Mouse (Mus musculus) midbrain, embryonic 16.5 days (tissue): ENCODE results near the gene Pde4a. TPM values are rescaled to one million over a fixed set of nuclear protein-coding genes. Genes with fewer than 3 reads are reported as not detected.
"Not testable (repeated sequence)": the region's sequence is repeated elsewhere in the genome, so short reads cannot be mapped to it uniquely, and the experiment has no call there.

Source experiments
- ATAC-seq: fragments of 200-750 bp; cut with Nextera tagmentation; 2 replicates; pipeline ENCODE4 v1.8.0; 2017; ENCODE audit warnings: moderate TSS enrichment
- H3K27ac ChIP-seq: fragments of 300-500 bp; sonication (generic); 2 replicates; pipeline ENCODE4 v1.5.1; 2014; ENCODE audit warnings: mild to moderate bottlenecking, low read length, mixed read lengths
- H3K27me3 ChIP-seq: fragments of 300-500 bp; sonication (generic); 2 replicates; pipeline ENCODE4 v1.6.1; 2014; ENCODE audit warnings: low read depth, low read length, mixed read lengths; ENCODE audit not compliant: control insufficient read depth, insufficient read depth
- H3K36me3 ChIP-seq: fragments of 300-500 bp; sonication (generic); 2 replicates; pipeline ENCODE4 v1.6.1; 2014; ENCODE audit warnings: mild to moderate bottlenecking, low read length, moderate library complexity, mixed read lengths; ENCODE audit not compliant: control insufficient read depth, insufficient read depth
- H3K4me1 ChIP-seq: fragments of 300-500 bp; sonication (generic); 2 replicates; pipeline ENCODE4 v1.6.1; 2014; ENCODE audit warnings: mild to moderate bottlenecking, low read length, mixed read lengths; ENCODE audit not compliant: control insufficient read depth, insufficient read depth
- H3K4me2 ChIP-seq: fragments of 300-500 bp; sonication (generic); 2 replicates; pipeline ENCODE4 v1.6.1; 2014; ENCODE audit warnings: mild to moderate bottlenecking, low read length, mixed read lengths
- H3K4me3 ChIP-seq: fragments of 300-500 bp; sonication (generic); 2 replicates; pipeline ENCODE4 v1.5.1; 2014; ENCODE audit warnings: low read depth, mild to moderate bottlenecking, low read length, moderate library complexity, mixed read lengths
- H3K9ac ChIP-seq: fragments of 300-500 bp; sonication (generic); 2 replicates; pipeline ENCODE4 v1.6.1; 2014; ENCODE audit warnings: low read depth, low read length, mixed read lengths
- H3K9me3 ChIP-seq: fragments of 300-500 bp; sonication (generic); replicated peaks from 2 replicates; pipeline ENCODE4 v1.6.1; 2014; ENCODE audit warnings: mild to moderate bottlenecking, low read length, mixed read lengths; ENCODE audit not compliant: control insufficient read depth, poor library complexity, severe bottlenecking
- WGBS: fragments of 180-500 bp; shearing (Covaris S2); extraction: QIAGEN DNeasy Blood & Tissue Kit; methylation state at CpG from one replicate; pipeline ENCODE4 v1.1.7; 2014; 5-methylcytosine and 5-hydroxymethylcytosine counted together
- polyA plus RNA-seq: library from polyadenylated mRNA; unstranded; fragments of >200 nt; fragmentation: Nextera tagmentation; extraction: Ambion mirVana; gene quantifications from 2 replicates; pipeline ENCODE4 v1.2.1, GENCODE M21; 2015

Gene Pde4a
- polyA plus RNA-seq, 1 experiment from 2014 or later = 49.3 TPM

DNA sequence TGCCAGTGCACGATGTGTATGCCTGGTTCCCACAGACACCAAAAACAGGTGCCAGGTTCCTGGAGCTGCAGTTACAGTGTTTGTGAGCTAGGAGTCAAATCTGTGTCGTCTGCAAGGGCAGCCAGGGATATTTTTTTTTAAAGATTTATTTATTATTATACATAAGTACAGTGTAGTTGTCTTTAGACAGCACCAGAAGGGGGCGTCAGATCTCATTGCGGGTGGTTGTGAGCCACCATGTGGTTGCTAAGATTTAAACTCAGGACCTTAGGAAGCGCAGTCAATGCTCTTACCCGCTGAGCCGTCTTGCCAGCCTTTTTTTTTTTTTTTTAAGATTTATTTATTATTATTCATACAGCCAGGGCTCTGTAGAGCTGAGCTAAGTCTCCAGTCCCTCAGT, 24.4 kb downstream of the Pde4a start:
- ATAC-seq = no peak
- H3K4me3 ChIP-seq = no peak overlapping the region
- no peaks in the 10 kb centered on the region for H3K9me3 ChIP-seq
- 39% methylated on average over 7 of the region's 7 CpGs for WGBS
- H3K27me3 ChIP-seq = peaks cover under 1% of the 10 kb centered on the region; the same call in 1 of the 2 replicates
- no peaks in the 10 kb centered on the region for H3K4me1 ChIP-seq
- no peak overlapping the region for H3K9ac ChIP-seq
- no peaks in the 10 kb centered on the region for H3K36me3 ChIP-seq
- no peak overlapping the region for H3K27ac ChIP-seq
- H3K4me2 ChIP-seq = no peak overlapping the region

DNA sequence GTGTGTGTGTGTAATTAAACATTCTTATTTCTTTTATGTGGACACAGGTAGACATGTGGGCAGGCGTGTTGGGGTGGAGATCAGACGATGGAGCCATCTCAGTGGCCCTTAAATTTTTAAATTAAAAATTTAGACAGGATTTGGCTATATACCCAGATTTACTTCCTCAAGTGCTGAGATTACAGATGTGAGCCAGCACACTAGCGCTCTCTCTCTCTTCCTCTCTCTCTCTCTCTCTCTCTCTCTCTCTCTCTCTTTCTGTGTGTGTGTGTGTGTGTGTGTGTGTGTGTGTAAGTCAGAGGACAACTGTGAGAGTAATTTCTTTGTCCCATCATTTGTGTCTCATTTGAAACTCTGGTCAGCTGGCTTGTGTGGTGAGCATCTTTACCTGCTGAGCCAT, 25.2 kb downstream of the Pde4a start:
- Histone ChIP-seq H3K9ac (no peak overlapping the region), H3K36me3 (no peaks in the 10 kb centered on the region), H3K27me3 (no peaks in the 10 kb centered on the region), H3K4me3 (no peak overlapping the region), H3K27ac (no peak overlapping the region), H3K4me2 (no peak overlapping the region), H3K4me1 (peaks cover under 1% of the 10 kb centered on the region; the same call in 1 of the 2 replicates), H3K9me3 (no peaks in the 10 kb centered on the region)
- no peak for ATAC-seq
- 60% methylated on average over 3 of the region's 3 CpGs for WGBS

DNA sequence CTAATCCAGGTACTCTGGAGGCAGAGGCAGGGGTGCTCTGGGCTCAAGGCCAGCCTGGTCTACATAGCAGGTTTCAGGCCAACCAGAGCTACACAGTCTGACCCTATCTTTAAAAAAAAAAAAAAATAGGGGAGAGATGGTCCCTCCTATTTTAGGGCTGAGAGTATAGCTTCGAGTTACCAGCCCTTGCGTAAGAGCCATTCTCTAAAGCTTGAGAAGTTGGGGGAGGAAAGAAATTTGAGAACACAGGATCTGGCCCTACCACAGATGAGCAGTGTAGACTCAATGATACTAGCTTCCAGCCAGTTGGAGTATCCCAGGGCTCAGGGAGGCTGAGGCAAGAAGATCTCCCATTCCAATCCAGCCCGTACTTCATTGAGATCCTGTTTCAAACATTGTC, 28.3 kb downstream of the Pde4a start:
- Histone ChIP-seq H3K36me3 (no peaks in the 10 kb centered on the region), H3K4me3 (no peak overlapping the region), H3K9me3 (no peaks in the 10 kb centered on the region), H3K27ac (no peak overlapping the region), H3K4me1 (peaks cover 13% of the 10 kb centered on the region), H3K27me3 (no peaks in the 10 kb centered on the region), H3K4me2 (no peak overlapping the region), H3K9ac (no peak overlapping the region)
- 93% methylated on average over 3 of the region's 3 CpGs for WGBS
- ATAC-seq = no peak

DNA sequence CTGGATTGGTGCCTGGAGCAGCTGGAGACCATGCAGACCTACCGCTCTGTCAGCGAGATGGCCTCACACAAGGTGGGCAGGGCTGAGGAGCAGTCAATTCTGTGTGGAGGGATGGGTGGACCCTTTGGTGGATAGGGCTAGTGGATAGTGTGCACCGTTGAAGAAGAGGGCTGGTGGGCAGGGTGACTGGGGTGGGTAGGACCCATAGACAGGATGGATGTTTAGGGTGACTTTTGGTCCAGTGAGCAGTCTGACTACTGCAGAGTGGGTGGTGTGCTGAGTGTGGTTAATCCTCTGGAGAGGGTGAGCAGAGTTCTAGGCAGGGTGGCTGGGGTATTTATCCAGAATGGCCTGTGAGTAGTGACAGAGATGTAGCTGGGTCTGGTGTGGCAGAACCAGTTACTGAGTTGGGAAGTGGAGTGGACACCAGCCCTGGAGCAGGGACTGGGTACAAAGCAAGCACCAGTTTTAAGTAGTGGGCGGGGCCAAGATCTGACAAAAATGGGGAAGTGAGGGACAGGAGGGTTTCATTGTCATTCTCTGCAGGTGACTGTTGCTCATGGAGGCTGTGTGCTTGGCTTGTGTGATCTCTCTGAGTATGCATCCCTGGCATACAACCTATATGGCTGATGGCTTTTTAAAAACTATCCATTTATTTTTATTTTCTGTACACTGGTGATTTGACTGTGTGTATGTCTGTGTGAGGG, 29.4 kb downstream of the Pde4a start:
- Histone ChIP-seq H3K27me3 (no peaks in the 10 kb centered on the region), H3K4me3 (no peak overlapping the region), H3K4me2 (no peak overlapping the region), H3K9me3 (no peaks in the 10 kb centered on the region), H3K27ac (no peak overlapping the region), H3K36me3 (no peaks in the 10 kb centered on the region), H3K4me1 (peaks cover 14% of the 10 kb centered on the region), H3K9ac (no peak overlapping the region)
- WGBS = 69% methylated on average over 4 of the region's 4 CpGs
- no peak for ATAC-seq

DNA sequence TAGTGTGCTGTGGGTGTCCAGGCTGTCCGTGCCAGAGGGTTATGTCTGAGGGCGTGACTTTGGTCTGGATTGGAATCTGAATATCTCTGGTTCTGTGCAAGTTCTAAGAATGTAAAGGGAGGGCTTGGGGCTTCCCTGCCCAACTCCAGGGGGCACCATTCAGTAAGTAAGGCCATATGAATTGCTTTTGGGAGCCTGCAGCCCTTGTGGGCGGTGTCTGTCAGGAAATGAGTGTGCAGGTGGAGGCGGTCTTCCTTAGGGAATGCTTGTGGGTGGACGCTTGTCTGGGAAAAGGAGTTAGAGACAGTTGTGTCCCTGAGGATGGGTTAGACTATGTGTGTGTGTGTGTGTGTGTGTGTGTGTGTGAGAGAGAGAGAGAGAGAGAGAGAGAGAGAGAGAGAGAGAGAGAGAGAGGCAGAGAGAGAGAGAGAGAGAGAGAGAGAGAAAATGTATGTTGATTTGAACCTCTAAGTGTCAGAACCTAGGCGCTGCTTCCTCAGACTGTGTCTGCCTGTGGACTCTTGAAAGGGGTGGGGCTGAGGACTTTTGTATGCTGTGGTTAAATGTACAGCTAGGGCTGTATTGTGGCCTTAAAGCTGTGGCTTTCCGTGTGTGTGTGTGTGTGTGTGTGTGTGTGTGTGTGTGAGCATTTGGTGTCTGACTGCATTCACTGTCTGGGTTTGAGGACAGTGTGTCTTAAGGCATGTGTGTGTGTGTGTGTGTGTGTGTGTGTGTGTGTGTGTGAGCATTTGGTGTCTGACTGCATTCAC, 30.4 kb downstream of the Pde4a start:
- H3K9me3 ChIP-seq, H3K9ac ChIP-seq, H3K27me3 ChIP-seq, H3K27ac ChIP-seq, H3K36me3 ChIP-seq: not testable (repeated sequence)
- peak; percentile 19 for ATAC-seq
- H3K4me2 ChIP-seq = peak overlapping the region; percentile 91; the same call in 1 of the 2 replicates
- H3K4me3 ChIP-seq = peak overlapping the region; percentile 69
- 52% methylated on average over 7 of the region's 7 CpGs for WGBS
- H3K4me1 ChIP-seq = peaks cover 14% of the 10 kb centered on the region

DNA sequence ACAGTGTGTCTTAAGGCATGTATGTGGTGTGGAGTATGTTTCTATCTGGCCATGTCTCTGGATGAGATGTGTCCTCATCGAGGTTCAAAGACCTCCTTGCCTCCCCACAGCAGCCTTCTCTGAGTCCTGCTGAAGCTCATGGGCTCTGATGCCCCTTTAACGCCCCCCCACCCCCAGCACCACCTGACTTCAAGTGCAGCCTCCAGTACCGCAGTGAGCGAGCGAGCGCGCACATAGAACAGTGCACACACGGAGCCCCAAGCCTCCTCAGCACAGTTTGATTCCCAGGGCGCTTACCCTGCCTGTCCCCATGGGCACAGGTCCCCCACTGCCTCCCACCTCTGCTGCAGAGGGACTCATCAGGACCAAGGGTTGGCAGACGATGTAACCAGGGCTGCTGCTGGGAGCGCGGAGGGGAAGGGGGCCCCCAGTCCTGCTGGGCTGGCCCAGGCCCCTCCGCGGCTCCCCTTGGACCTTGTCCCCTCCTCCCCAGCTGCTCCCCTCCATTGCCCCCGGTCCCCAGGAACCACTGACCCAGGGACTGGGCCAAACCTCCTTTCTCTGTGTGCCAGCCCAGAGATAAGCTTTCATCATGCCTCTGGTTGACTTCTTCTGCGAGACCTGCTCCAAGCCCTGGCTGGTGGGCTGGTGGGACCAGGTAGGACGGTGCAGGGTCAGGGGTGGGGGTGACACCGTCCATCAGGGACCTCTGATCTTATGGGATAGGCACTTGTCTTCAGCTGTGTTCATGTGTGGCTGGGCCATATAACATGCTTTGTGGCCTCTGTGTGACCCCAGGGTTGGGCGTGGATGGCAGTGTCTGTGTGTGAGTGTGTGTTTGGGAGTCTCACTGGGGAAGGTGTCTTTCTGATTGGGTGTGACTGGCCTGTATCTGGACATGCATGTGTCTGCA, 31.3 kb downstream of the Pde4a start:
- Histone ChIP-seq H3K4me3 (peak overlapping the region; percentile 69), H3K27ac (peak overlapping the region; percentile 78), H3K36me3 (peaks cover 14% of the 10 kb centered on the region), H3K9ac (peak overlapping the region; percentile 80), H3K27me3 (no peaks in the 10 kb centered on the region), H3K4me1 (peaks cover 14% of the 10 kb centered on the region), H3K4me2 (peak overlapping the region; percentile 91), H3K9me3 (no peaks in the 10 kb centered on the region)
- WGBS = 20% methylated on average over 19 of the region's 19 CpGs
- ATAC-seq = peak; percentile 87

DNA sequence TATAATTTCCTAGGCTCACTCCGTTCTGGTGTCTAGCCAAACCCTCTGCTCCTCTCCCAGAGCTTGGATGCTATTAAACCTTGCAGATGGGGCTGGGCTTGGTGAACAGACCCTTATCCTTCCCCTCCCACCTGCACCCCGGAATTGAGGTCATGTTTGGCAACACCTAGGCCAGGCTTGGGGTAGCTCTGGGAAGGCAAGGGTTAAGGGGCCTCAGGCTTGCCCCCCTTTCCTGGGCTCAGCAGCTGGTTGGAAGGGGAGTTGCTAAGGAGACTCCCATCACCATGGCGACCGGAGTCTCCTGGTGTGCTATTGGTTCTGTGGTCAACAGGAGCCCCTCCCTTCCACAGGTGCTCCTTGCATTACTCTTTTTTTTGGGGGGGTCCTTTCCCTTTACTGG, 32.5 kb downstream of the Pde4a start:
- ATAC-seq = peak; percentile 88

DNA sequence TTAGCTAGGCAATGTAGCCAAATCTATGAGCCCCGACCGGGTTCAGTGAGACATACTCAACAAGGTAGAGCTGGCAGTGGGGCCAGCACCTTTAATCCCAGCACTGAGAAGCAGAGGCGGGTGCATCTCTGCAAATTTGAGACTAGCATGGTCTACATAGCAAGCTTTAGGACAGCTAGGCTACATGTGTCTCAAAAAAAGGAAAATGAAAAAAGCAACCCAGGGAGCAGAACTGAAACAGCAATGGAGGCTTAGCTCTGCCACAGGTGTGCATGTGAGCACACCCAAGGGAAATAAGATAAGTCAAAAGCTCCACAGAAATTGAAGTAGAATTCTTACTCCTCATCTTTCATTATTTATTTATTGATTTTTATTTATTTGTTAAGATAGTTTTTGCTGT, 33.4 kb downstream of the Pde4a start:
- Histone ChIP-seq H3K9ac (no peak overlapping the region), H3K4me3 (no peak overlapping the region), H3K4me2 (peak overlapping the region; percentile 91), H3K27me3 (no peaks in the 10 kb centered on the region), H3K36me3 (peaks cover 18% of the 10 kb centered on the region), H3K27ac (no peak overlapping the region), H3K4me1 (peaks cover 14% of the 10 kb centered on the region), H3K9me3 (no peaks in the 10 kb centered on the region)
- no peak for ATAC-seq
- WGBS = 81% methylated on average over 3 of the region's 3 CpGs

More for the DNA sequence above, 32.5 kb downstream of the Pde4a start:
- Histone ChIP-seq H3K27me3 (no peaks in the 10 kb centered on the region), H3K9me3 (no peaks in the 10 kb centered on the region), H3K4me3 (peak overlapping the region; percentile 69), H3K27ac (peak overlapping the region; percentile 78), H3K9ac (peak overlapping the region; percentile 80), H3K4me1 (peaks cover 14% of the 10 kb centered on the region), H3K4me2 (peak overlapping the region; percentile 91), H3K36me3 (peaks cover 15% of the 10 kb centered on the region)
- 4% methylated on average over 4 of the region's 4 CpGs for WGBS
